10 mouse cellular contexts compared by ENCODE assay signal in the genomic region with DNA sequence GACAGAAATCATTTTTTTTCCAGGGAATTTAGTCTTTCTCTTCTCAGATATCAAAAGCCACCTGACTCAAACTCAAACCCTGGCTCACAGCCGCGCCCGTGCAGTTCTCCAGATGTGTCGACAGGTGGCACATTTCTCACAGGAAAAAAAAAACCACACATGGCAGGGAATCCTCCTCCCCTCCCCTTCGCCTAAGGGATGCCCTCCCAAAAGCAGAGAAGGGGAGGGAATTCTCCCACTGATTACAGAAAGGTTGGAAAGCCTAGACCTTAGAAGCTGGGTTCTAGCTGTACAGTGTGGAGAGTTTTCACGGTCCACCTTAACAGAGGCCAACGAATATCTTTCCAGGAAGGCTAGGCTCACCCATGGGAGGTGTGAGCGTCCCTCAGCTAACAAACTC. TPM values are rescaled to one million over a fixed set of nuclear protein-coding genes. Genes with fewer than 3 reads are reported as not detected.
A peak's percentile ranks its signal among the peaks of the same experiment; 100 is the strongest.
DNase-seq lines count a peak whose midpoint lies in the region; ATAC-seq and TF ChIP-seq lines count a peak whose summit lies in the region.
"Had no signal": no experiment of that assay in that cellular context is flagged by ENCODE, and none has a peak within 500 bp of the region (broad histone marks: within the 10 kb centered on the region; RNA-seq: fewer than 3 reads in every experiment).

No protein-coding gene starts in this region.

- TF ChIP-seq CTCF in brain, embryonic 14.5 days (IDR thresholded peaks at IDR 0.05; ENCODE audit: borderline replicate concordance, extremely low read depth, insufficient read depth, insufficient read length) = peak; percentile 89

- H3K27me3 ChIP-seq in kidney, embryonic 14.5 days (ENCODE audit: control insufficient read depth, insufficient read depth, low read length) = peaks cover 92% of the 10 kb centered on the region
- H3K27me3 ChIP-seq in midbrain, embryonic 11.5 days (ENCODE audit: control insufficient read depth, insufficient read depth, low read length) = peaks cover 82% of the 10 kb centered on the region

- no peak overlapping the region for H3K27ac ChIP-seq in kidney, embryonic 14.5 days (ENCODE audit: low read depth, low read length)
- H3K27ac ChIP-seq in midbrain, embryonic 11.5 days (ENCODE audit: low read depth, low read length) = no peak overlapping the region

- H3K4me1 ChIP-seq in kidney, embryonic 14.5 days (ENCODE audit: control insufficient read depth, insufficient read depth, low read length) = no peaks in the 10 kb centered on the region
- no peaks in the 10 kb centered on the region; the same call in 1 of the 2 replicates for H3K4me1 ChIP-seq in midbrain, embryonic 11.5 days (ENCODE audit: control insufficient read depth, insufficient read depth, low read length)

- H3K36me3 ChIP-seq in kidney, embryonic 14.5 days (ENCODE audit: control insufficient read depth, insufficient read depth, low read length) = no peaks in the 10 kb centered on the region
- no peaks in the 10 kb centered on the region for H3K36me3 ChIP-seq in midbrain, embryonic 11.5 days (ENCODE audit: control insufficient read depth, insufficient read depth, low read length)

- DNase-seq in kidney, postnatal 10 days = peak; percentile 36
- DNase-seq in ES-CJ7 (ENCODE audit: low read depth, low spot score) = peak; percentile 55
- DNase-seq in brain, embryonic 14.5 days (ENCODE audit: low read depth) = peak; percentile 75
- peak; percentile 93 for DNase-seq in midbrain, embryonic 11.5 days (ENCODE audit: low spot score, missing footprints)
- no peak for DNase-seq in layer of hippocampus, adult 9-11 months
- no peak for DNase-seq in ovary, postnatal 14 days (ENCODE audit: low spot score)
- DNase-seq in thymus, postnatal 14 days = no peak
- DNase-seq: cerebellum, adult 11-12 months; heart, postnatal 10 days had no signal

- no peak overlapping the region for H3K9ac ChIP-seq in kidney, embryonic 14.5 days (ENCODE audit: low read depth, low read length)
- no peak overlapping the region for H3K9ac ChIP-seq in midbrain, embryonic 11.5 days (ENCODE audit: low read length)

- ATAC-seq in kidney, embryonic 14.5 days (ENCODE audit: low FRiP score, low TSS enrichment) = no peak
- ATAC-seq in midbrain, embryonic 11.5 days (ENCODE audit: low FRiP score) = peak; percentile 41; the same call in 1 of the 2 replicates

- H3K9me3 ChIP-seq in kidney, embryonic 14.5 days (ENCODE audit: control insufficient read depth, low read length) = no peaks in the 10 kb centered on the region
- H3K9me3 ChIP-seq in midbrain, embryonic 11.5 days (ENCODE audit: control insufficient read depth, low read length) = no peaks in the 10 kb centered on the region

- no peak for TF ChIP-seq POLR2A in brain, embryonic 14.5 days (IDR thresholded peaks at IDR 0.05; ENCODE audit: borderline replicate concordance, extremely low read depth, insufficient read depth, insufficient read length, poor library complexity, severe bottlenecking)

- no peak overlapping the region for H3K4me2 ChIP-seq in kidney, embryonic 14.5 days (replicated peaks; ENCODE audit: low read depth, low read length)
- H3K4me2 ChIP-seq in midbrain, embryonic 11.5 days = no peak overlapping the region

- WGBS in kidney, embryonic 14.5 days = 0% methylated on average over 8 of the region's 8 CpGs
- 0% methylated on average over 8 of the region's 8 CpGs for WGBS in midbrain, embryonic 11.5 days

- H3K4me3 ChIP-seq in kidney, embryonic 14.5 days (ENCODE audit: low read length) = no peak overlapping the region
- H3K4me3 ChIP-seq in midbrain, embryonic 11.5 days (ENCODE audit: low read depth, low read length) = no peak overlapping the region

RNA-seq across cellular contexts. Expression of a gene that starts 7.6 kb away (rescaled TPM):
- polyA plus RNA-seq in kidney, embryonic 14.5 days (2014; fragmentation: Nextera tagmentation; extraction: Ambion mirVana) = not detected in 2 replicates
- polyA plus RNA-seq in brain, embryonic 14.5 days (2012; rRNA removed) = 7.4 and 17.2 TPM in 2 replicates
- polyA plus RNA-seq in midbrain, embryonic 11.5 days (2014; fragmentation: Nextera tagmentation; extraction: Ambion mirVana) = 6.5 and 8.2 TPM in 2 replicates

Comparison
In these comparisons a context has a peak if more than half of its experiments do, and no peak if none do; other contexts are left out.
1. DNase-seq: peak in kidney, postnatal 10 days (single experiment), ES-CJ7 (single experiment), brain, embryonic 14.5 days (single experiment) and midbrain, embryonic 11.5 days (single experiment); none in layer of hippocampus, adult 9-11 months (single experiment), ovary, postnatal 14 days (single experiment) and thymus, postnatal 14 days (single experiment).